Mouse (Mus musculus) regulatory T cell (primary cell): ENCODE data around the gene Bcl2l2.

Source experiments
- in situ Hi-C: fragments of 300-600 bp; cut with MboI, MseI; formaldehyde crosslinking; loops from one replicate; pipeline ENCODE4 v1.15.1; 2025; ENCODE audit warnings: high pct_unique_total_duplicates

Bcl2l2 gene

GRCm38 (mm10) chr14:54892200-54892599 lies 9.0 kb downstream of the Bcl2l2 start, which contains the start of gene Pabpn1:
Gene Pabpn1 (plus strand): TSS chr14:54892500.
- in situ Hi-C loops, result loop anchor here (25.0 kb wide), 1 partner anchor 695 kb away; the partner anchor contains the start of genes Emc9, Fitm1, Psme1 and Psme2

DNA sequence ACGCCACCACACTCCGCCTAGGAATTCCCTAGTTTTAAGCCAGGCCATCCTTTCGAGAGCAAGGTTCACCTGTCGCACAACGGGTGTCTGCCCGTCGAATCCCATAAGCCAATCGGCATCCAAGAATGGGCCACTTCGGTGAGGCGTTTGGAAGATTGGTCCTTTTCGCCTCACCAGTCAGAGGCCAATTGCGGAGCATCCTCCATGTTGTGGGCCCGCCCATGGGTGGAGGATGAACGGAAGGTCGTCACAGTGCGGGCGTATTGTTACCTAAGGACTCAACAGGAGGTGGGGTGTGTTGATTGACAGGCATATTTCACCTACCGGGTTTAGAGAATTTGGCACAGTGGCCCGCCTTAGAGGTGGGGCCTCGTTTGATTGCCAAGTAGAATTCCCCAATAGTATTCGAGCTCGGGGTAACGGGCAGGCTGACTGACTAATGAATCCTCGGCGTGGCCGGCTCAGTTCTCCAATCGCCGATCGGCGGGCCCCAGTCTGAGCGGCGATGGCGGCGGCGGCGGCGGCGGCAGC lies 10.5 kb downstream of the Bcl2l2 start:
- in situ Hi-C loops, result loop anchor here (25.0 kb wide), 1 partner anchor 694 kb away; the partner anchor contains the start of genes Emc9, Fitm1, Psme1 and Psme2

DNA sequence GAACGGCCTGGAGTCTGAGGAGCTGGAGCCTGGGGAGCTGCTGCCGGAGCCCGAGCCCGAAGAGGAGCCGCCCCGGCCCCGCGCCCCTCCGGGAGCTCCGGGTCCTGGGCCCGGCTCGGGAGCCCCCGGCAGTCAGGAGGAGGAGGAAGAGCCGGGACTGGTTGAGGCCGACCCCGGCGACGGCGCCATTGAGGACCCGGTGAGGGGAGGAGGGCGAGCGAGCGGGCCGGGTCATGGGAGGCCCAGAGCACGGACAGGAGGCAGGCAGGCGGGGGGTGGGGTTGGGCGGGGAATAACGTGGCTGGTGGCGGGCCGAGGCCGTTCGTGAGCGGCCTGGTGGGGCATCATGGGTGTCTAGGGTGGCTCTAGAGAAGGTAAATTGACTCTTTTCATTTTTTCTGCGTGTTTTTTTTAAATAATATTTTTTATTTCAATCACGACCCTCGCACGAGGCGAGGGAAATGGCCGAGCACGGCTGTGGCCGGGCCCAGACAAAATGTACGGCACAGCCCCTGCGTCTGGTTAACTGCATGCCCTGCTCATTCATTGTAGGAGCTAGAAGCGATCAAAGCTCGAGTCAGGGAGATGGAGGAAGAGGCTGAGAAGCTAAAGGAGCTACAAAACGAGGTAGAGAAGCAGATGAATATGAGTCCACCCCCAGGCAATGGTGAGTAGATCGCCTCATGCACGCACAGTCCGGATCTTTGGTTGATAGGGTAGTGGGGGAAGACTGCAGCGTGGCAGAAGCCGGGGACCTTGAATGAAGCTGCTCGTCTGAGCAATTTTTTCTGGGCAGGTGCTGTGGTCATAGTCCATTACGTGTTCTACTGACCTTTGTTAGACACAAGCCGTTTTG lies 11.3 kb downstream of the Bcl2l2 start:
- in situ Hi-C loops, result loop anchor here (25.0 kb wide), 1 partner anchor 693 kb away; the partner anchor contains the start of genes Emc9, Fitm1, Psme1 and Psme2

GRCm38 (mm10) chr14:54897445-54897844 lies 14.3 kb downstream of the Bcl2l2 start:
- in situ Hi-C loops, result loop anchor here (25.0 kb wide), 1 partner anchor 690 kb away; the partner anchor contains the start of genes Emc9, Fitm1, Psme1 and Psme2

GRCm38 (mm10) chr14:54900383-54900782 lies 17.2 kb downstream of the Bcl2l2 start:
- in situ Hi-C loops, result no loop called here

- in situ Hi-C loops, result no loop called here
Observed at GRCm38 (mm10) chr14:54903641-54904040, 20.5 kb downstream of the Bcl2l2 start.

- in situ Hi-C loops, result no loop called here
Observed at GRCm38 (mm10) chr14:54908682-54909081, 25.5 kb downstream of the Bcl2l2 start.

DNA sequence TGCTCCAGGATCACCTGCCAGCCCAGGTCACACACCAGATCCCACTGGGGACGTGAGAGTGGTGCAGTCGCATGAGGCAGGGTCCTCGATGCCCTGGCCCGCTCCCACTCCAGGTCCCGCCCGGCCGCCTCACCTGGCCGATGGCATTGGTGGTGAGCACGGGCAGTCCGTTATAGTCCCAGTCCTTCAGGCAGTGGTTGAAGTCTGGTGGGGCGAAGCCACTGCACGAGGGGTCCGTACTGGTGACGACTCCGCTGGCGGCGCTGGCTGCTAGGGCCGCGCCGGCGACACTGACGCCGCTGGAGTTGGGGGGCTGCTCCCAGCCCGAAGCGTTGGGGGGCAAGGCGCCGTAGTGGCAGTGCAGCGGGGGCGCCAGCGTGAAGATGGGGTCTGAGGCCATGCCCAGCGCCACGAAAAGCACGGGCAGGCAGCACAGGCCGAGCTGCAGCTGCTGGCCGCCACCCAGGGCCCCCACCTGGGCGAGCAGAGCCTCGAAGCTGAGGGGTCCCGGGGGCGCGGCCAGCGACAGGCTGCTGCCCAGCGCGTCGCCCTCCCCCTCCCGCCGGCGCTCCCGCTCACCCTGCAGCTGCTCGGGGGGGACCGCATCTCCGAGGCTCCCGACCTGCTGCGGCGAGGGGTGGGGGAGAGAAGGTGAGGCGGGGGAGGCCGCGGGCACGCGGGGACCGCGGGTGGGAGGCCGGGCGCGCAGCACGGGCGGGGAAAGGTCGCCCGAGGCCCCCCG lies 29.1 kb downstream of the Bcl2l2 start:
- in situ Hi-C loops, result loop anchor here (10.0 kb wide), 1 partner anchor 333 kb away; no protein-coding TSS in a partner anchor

GRCm38 (mm10) chr14:54912886-54913285 lies 29.7 kb downstream of the Bcl2l2 start, which contains the start of gene Slc22a17:
Gene Slc22a17 (minus strand): TSS chr14:54913132.
- in situ Hi-C loops, result loop anchor here (10.0 kb wide), 1 partner anchor 332 kb away; no protein-coding TSS in a partner anchor

DNA sequence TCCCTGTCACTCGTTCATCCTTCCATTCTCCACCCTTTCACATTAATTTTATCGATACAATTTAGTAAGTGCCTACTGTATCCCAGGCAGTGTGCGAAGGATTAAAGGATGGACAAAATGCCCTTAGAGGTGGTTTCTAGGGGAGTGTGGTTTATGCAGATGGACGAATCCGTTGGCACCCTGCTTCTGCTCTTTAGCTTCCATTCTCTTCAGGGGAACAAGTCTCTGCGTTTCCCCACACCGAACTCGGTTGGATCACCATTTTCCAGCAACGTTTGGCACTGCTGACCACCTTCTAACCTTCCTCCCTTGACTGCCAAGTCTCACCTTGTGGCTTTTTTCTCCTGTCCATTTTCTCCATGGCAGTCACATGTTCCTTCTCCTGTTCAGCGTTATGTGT lies 30.2 kb downstream of the Bcl2l2 start:
- in situ Hi-C loops, result loop anchor here (10.0 kb wide), 1 partner anchor 331 kb away; no protein-coding TSS in a partner anchor

- in situ Hi-C loops, result no loop called here
Observed at GRCm38 (mm10) chr14:54920076-54920685, 37.0 kb downstream of the Bcl2l2 start.

DNA sequence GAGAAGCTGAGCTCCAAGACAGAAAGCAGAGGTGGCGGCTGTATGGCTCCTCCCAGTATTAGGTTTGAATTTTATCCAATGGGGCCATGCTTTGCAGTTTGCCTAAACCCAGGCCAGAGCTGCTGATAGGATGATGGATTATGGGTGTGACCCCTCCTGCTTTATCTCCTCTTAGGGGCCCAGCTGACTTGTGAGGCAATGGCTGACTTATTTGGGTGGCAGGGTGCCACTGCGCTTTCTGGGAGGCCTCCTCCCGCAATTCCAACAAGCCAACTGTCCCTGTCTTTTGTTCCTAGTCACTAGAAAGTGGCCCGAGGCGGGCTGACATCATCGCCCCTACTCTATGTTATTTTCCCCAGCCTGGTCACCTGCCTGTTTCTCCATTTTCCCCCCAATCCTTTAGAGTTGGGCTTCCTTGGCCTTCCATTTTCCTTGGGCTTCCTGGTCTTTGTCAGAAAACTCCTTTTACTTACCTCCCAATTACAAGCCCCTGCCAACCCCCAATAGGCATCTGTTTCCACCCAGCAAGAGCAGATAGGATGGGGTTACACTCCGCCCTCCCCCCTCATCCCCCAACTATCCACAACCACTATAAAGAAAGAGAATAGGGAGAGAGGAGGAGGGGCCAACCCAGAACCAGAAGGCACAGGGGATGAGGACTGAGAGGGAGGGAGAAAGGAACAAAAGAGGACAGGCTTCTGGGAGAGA lies 41.6 kb downstream of the Bcl2l2 start:
- in situ Hi-C loops, result no loop called here

DNA sequence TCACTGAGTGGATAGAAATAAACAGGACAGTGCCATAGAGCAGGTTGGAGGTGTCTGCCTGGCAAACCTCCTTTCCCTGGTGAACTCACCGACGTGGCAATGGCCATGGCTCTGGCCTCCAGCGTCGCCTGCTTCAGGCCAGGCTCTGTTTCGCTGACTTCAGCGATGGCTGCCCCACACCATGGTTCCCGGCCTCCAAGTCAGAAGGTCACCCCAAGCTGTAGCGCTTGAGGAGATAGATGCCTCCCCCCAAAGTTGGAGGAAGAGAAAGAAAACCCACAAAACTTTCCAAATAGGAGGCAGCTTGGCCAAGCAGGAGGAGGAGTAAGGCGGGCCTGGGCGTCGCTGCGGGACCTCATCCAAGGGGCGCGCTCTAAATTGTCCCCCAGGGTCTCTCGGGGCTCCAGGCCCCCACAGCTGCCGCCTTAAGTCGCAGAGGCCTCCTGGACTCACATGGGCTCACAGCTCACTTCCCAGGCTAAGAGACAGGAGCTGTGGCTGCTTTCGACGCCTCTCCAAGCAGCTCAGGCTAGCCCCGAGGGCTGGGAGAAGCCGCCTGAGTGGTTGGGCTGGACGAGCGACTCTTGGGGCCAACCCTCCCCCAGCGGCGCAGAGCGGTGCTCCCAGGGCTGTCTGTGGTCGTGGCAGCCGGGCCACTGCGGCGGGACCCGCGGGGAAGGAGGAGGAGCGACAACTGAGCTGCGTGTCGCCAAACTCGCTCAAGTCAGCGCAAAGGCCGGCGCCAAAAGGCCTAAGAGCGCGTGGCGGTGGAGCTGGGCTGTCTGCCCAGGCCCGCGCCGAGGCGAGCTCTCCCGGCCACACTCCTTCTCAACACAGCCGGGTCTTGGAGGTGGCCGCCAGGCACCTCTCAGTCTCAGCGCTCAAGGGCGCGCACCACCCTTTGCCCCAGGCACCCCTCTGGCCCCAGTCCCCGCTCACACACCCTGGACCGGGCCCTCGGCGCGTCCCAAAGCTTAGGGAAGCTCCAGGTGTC lies 42.5 kb downstream of the Bcl2l2 start, which contains the start of gene Efs:
Efs (minus strand) TSS at position 778 of the 994 bp plus-strand sequence.
- in situ Hi-C loops, result no loop called here

- in situ Hi-C loops, result no loop called here
Observed at GRCm38 (mm10) chr14:54926401-54927158, 43.4 kb downstream of the Bcl2l2 start.

- in situ Hi-C loops, result no loop called here
Observed at GRCm38 (mm10) chr14:54927296-54927695, 44.1 kb downstream of the Bcl2l2 start.

DNA sequence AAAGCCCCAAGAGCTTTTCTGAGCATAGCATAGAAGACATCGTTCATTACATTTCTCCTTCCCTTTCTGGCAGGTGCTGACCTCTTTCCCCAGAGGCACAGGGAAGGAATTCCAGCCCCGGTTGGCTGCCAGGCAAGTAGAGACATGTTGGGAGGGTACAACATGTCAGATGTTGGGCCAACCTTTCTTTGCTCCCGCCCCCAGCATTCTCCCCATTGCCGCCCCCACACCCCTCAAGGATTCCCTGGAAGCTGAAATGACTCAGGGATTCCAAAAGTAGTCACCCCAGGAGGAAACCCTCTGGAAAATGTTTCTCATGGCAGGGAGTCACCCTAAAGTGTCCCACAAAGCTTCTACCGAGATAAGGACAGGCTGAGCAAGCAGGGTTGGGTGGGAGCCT lies 46.6 kb downstream of the Bcl2l2 start:
- in situ Hi-C loops, result no loop called here

DNA sequence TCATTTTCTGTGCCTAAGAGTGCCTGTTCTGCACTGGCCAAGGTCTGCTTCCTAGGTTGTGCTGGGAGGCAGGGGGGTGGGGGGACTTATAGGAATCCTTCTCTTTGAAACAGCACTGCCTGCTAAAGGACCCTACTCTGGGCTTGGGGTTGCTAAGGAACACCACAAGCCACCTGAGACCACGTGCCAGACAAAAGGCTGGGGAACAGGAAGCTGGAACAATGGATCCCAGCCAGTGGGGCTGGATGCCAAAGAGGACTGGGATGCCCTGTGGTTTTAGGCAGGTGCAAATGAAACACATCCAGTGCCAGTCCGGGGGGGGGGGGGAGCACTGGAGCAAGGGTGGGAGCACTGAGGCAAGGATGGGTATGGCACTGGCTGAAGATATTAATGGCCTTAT lies 47.3 kb downstream of the Bcl2l2 start:
- in situ Hi-C loops, result no loop called here

GRCm38 (mm10) chr14:54932645-54933150 lies 49.5 kb downstream of the Bcl2l2 start, which contains the start of gene Il25:
Gene Il25 (plus strand): TSS chr14:54932695.
- in situ Hi-C loops, result no loop called here
